Mouse (Mus musculus): ENCODE measurements around the gene Gm9944. TPM values are rescaled to one million over a fixed set of nuclear protein-coding genes. Genes with fewer than 3 reads are reported as not detected.

Gm9944 gene
- not detected in 2 replicates for polyA plus RNA-seq (2016; fragmentation: Nextera tagmentation; extraction: Ambion mirVana)

DNA sequence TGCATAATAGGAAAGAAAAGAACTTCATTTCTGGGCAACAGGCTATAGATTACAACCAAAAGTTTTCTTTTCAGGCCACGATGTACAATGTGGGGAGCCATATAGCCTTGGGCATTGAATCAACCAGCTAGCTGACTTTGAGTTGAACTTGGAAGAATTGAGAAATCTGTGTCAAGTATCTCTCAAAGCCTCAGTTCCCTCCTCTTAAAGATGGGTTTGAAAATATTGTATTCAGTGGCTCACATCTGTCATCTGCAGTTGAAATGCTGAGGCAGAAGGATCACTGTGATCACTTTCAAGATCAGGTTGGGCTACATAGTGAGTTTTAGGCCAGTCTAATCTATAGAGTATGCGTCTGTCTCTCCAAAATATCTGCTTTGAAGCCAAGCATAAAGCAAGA lies at the start of gene Gm9944:
Gene Gm9944, minus strand, starts transcription at position 101 of the 400 bp plus-strand sequence.
- Histone ChIP-seq H3K27me3 (replicated peaks) (no peaks in the 10 kb centered on the region), H3K9me3 (peaks cover 10% of the 10 kb centered on the region; the same call in 1 of the 2 replicates), H3K4me3 (no peak within 1 kb of the TSS), H3K9ac (no peak within 1 kb of the TSS), H3K4me2 (replicated peaks) (no peak within 1 kb of the TSS), H3K4me1 (no peaks in the 10 kb centered on the region), H3K27ac (no peak within 1 kb of the TSS), H3K36me3 (no peaks in the 10 kb centered on the region)
- no peak for ATAC-seq (ENCODE audit: low FRiP score, low read depth)
- 76% methylated on average over 2 of the region's 2 CpGs for WGBS

DNA sequence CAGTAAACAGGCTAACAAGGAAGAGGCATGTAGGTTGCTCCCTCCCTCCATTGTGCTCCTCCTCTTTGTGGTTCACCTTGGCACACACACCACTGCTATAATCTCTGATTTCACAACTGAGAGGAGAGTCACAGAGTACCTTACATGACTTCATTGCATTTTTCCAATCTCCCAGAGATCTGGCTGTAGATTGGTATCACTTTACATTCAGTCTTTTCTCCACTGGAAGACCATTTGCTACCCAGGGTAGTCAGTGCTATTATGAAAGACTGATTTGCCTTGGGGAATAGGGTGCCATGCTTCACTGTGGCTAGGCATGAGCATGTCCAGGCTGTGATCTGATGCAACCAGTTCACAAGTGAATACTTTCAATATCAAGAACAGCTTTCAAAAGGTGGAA lies 40.2 kb upstream of the Gm9944 start:
- no peaks in the 10 kb centered on the region for H3K27me3 ChIP-seq (replicated peaks)
- no peaks in the 10 kb centered on the region for H3K36me3 ChIP-seq
- H3K4me3 ChIP-seq = no peak overlapping the region
- peaks cover 13% of the 10 kb centered on the region; the same call in 1 of the 2 replicates for H3K9me3 ChIP-seq
- no peaks in the 10 kb centered on the region for H3K4me1 ChIP-seq
- H3K27ac ChIP-seq = no peak overlapping the region
- H3K9ac ChIP-seq = no peak overlapping the region
- ATAC-seq (ENCODE audit: low FRiP score, low read depth) = no peak
- H3K4me2 ChIP-seq (replicated peaks) = no peak overlapping the region

GRCm38 (mm10) chr4:144468091-144468490 lies 15.0 kb upstream of the Gm9944 start:
- H3K4me3 ChIP-seq = no peak overlapping the region
- no peaks in the 10 kb centered on the region for H3K4me1 ChIP-seq
- ATAC-seq (ENCODE audit: low FRiP score, low read depth) = no peak
- H3K9ac ChIP-seq = no peak overlapping the region
- no peaks in the 10 kb centered on the region for H3K27me3 ChIP-seq (replicated peaks)
- no peak overlapping the region for H3K27ac ChIP-seq
- peaks cover 8% of the 10 kb centered on the region; the same call in 1 of the 2 replicates for H3K9me3 ChIP-seq
- H3K36me3 ChIP-seq = no peaks in the 10 kb centered on the region
- 79% methylated on average over 1 of the region's 1 CpGs for WGBS
- no peak overlapping the region for H3K4me2 ChIP-seq (replicated peaks)

GRCm38 (mm10) chr4:144465206-144465605 lies 12.1 kb upstream of the Gm9944 start:
- no peaks in the 10 kb centered on the region for H3K27me3 ChIP-seq (replicated peaks)
- H3K4me1 ChIP-seq = no peaks in the 10 kb centered on the region
- H3K4me2 ChIP-seq (replicated peaks) = no peak overlapping the region
- H3K36me3 ChIP-seq = no peaks in the 10 kb centered on the region
- H3K27ac ChIP-seq = no peak overlapping the region
- no peak overlapping the region for H3K9ac ChIP-seq
- 84% methylated on average over 2 of the region's 2 CpGs for WGBS
- ATAC-seq (ENCODE audit: low FRiP score, low read depth) = no peak
- no peak overlapping the region for H3K4me3 ChIP-seq
- H3K9me3 ChIP-seq = peaks cover 12% of the 10 kb centered on the region; the same call in 1 of the 2 replicates

- Histone ChIP-seq H3K36me3 (no peaks in the 10 kb centered on the region), H3K27ac (no peak within 1 kb of the TSS), H3K9ac (no peak within 1 kb of the TSS), H3K9me3 (peaks cover 12% of the 10 kb centered on the region; the same call in 1 of the 2 replicates), H3K4me3 (no peak within 1 kb of the TSS), H3K4me1 (no peaks in the 10 kb centered on the region), H3K4me2 (replicated peaks) (no peak within 1 kb of the TSS), H3K27me3 (replicated peaks) (no peaks in the 10 kb centered on the region)
- WGBS = 68% methylated on average over 3 of the region's 3 CpGs
- no peak for ATAC-seq (ENCODE audit: low FRiP score, low read depth)
Observed at GRCm38 (mm10) chr4:144463656-144464055, 10.5 kb upstream of the Gm9944 start, which contains the start of gene Aadacl3. Aadacl3 (minus strand) TSS chr4:144463756.

DNA sequence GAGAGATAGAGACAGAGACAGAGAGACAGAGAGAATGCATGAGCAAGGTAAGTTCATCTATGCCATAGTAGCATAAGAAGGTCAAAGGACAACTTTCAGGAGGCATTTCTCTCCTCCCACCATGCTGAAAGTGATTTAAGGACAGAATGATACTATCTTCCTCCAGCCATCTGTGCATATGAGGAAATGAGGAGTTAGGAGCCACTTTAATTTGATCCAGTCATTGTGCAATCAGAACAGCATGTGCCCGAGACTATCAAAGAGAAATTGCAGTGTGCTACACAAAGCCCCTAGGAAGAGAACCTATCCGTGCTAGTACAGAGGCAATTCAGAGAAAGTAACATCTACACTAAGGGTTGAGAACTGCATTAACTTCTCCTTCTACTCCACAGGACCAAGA lies 4.6 kb downstream of the Gm9944 start:
- Histone ChIP-seq H3K4me1 (no peaks in the 10 kb centered on the region), H3K4me2 (replicated peaks) (no peak overlapping the region), H3K9ac (no peak overlapping the region), H3K4me3 (no peak overlapping the region), H3K9me3 (no peaks in the 10 kb centered on the region), H3K27ac (no peak overlapping the region), H3K27me3 (replicated peaks) (no peaks in the 10 kb centered on the region), H3K36me3 (no peaks in the 10 kb centered on the region)
- WGBS = 80% methylated on average over 2 of the region's 2 CpGs
- ATAC-seq (ENCODE audit: low FRiP score, low read depth) = no peak

GRCm38 (mm10) chr4:144441582-144441981 lies 11.5 kb downstream of the Gm9944 start:
- 97% methylated on average over 1 of the region's 1 CpGs for WGBS
- Histone ChIP-seq H3K4me3 (no peak overlapping the region), H3K27me3 (replicated peaks) (no peaks in the 10 kb centered on the region), H3K9me3 (0 out of 2 replicates have a peak, but pooled peaks cover 4% of the 10 kb centered on the region), H3K4me1 (no peaks in the 10 kb centered on the region), H3K36me3 (no peaks in the 10 kb centered on the region), H3K9ac (no peak overlapping the region), H3K27ac (no peak overlapping the region), H3K4me2 (replicated peaks) (no peak overlapping the region)
- no peak for ATAC-seq (ENCODE audit: low FRiP score, low read depth)

GRCm38 (mm10) chr4:144441095-144441494 lies 12.0 kb downstream of the Gm9944 start:
- H3K36me3 ChIP-seq = no peaks in the 10 kb centered on the region
- ATAC-seq (ENCODE audit: low FRiP score, low read depth) = no peak
- H3K27ac ChIP-seq = no peak overlapping the region
- 0 out of 2 replicates have a peak, but pooled peaks cover 4% of the 10 kb centered on the region for H3K9me3 ChIP-seq
- H3K27me3 ChIP-seq (replicated peaks) = no peaks in the 10 kb centered on the region
- no peak overlapping the region for H3K4me2 ChIP-seq (replicated peaks)
- H3K9ac ChIP-seq = no peak overlapping the region
- H3K4me1 ChIP-seq = no peaks in the 10 kb centered on the region
- 95% methylated on average over 4 of the region's 4 CpGs for WGBS
- no peak overlapping the region for H3K4me3 ChIP-seq

DNA sequence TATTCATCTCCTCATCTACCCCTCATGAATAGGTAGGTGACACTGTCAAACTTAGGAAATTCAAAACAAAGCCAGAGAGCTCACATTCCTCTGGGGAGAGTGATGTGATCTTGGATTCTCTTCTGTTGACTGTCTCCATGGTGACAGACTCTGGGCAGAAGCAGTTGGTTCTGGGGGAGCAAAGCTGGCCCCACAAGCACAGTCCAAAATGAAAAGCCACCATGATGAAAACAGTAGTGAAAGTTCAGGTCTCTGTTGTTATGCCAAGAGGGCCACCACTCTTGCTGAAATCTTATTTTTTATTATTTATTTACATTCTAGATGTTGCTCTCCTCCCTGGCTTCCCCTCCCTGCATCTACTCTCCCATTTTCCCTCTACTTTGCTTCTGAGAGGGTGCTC lies 14.4 kb downstream of the Gm9944 start, which contains the start of gene 1700012P22Rik:
Gene 1700012P22Rik, minus strand, starts transcription at position 101 of the 400 bp plus-strand sequence.
- ATAC-seq (ENCODE audit: low FRiP score, low read depth) = no peak
- Histone ChIP-seq H3K27ac (no peak within 1 kb of the TSS), H3K9ac (no peak within 1 kb of the TSS), H3K9me3 (0 out of 2 replicates have a peak, but pooled peaks cover 4% of the 10 kb centered on the region), H3K36me3 (no peaks in the 10 kb centered on the region), H3K4me2 (replicated peaks) (no peak within 1 kb of the TSS), H3K4me3 (no peak within 1 kb of the TSS), H3K4me1 (no peaks in the 10 kb centered on the region), H3K27me3 (replicated peaks) (no peaks in the 10 kb centered on the region)

- ATAC-seq (ENCODE audit: low FRiP score, low read depth) = no peak
- Histone ChIP-seq H3K36me3 (no peaks in the 10 kb centered on the region), H3K27me3 (replicated peaks) (no peaks in the 10 kb centered on the region), H3K4me1 (no peaks in the 10 kb centered on the region), H3K4me2 (replicated peaks) (no peak overlapping the region), H3K4me3 (no peak overlapping the region), H3K9me3 (no peaks in the 10 kb centered on the region), H3K9ac (no peak overlapping the region), H3K27ac (no peak overlapping the region)
- WGBS = 92% methylated on average over 5 of the region's 5 CpGs
Observed at GRCm38 (mm10) chr4:144433216-144433615, 19.9 kb downstream of the Gm9944 start.

GRCm38 (mm10) chr4:144430723-144431122 lies 22.4 kb downstream of the Gm9944 start:
- no peak overlapping the region for H3K27ac ChIP-seq
- no peaks in the 10 kb centered on the region for H3K9me3 ChIP-seq
- no peak overlapping the region for H3K9ac ChIP-seq
- no peak overlapping the region for H3K4me2 ChIP-seq (replicated peaks)
- 87% methylated on average over 2 of the region's 2 CpGs for WGBS
- H3K4me1 ChIP-seq = no peaks in the 10 kb centered on the region
- no peaks in the 10 kb centered on the region for H3K36me3 ChIP-seq
- ATAC-seq (ENCODE audit: low FRiP score, low read depth) = no peak
- H3K27me3 ChIP-seq (replicated peaks) = no peaks in the 10 kb centered on the region
- no peak overlapping the region for H3K4me3 ChIP-seq

GRCm38 (mm10) chr4:144428868-144429267 lies 24.2 kb downstream of the Gm9944 start:
- no peak overlapping the region for H3K9ac ChIP-seq
- H3K4me3 ChIP-seq = no peak overlapping the region
- H3K27ac ChIP-seq = no peak overlapping the region
- no peak for ATAC-seq (ENCODE audit: low FRiP score, low read depth)
- no peaks in the 10 kb centered on the region for H3K27me3 ChIP-seq (replicated peaks)
- 22% methylated on average over 3 of the region's 3 CpGs for WGBS
- no peaks in the 10 kb centered on the region for H3K4me1 ChIP-seq
- no peak overlapping the region for H3K4me2 ChIP-seq (replicated peaks)
- H3K36me3 ChIP-seq = no peaks in the 10 kb centered on the region
- H3K9me3 ChIP-seq = no peaks in the 10 kb centered on the region

GRCm38 (mm10) chr4:144424590-144424989 lies 28.5 kb downstream of the Gm9944 start:
- Histone ChIP-seq H3K9me3 (0 out of 2 replicates have a peak, but pooled peaks cover 2% of the 10 kb centered on the region), H3K27me3 (replicated peaks) (no peaks in the 10 kb centered on the region), H3K4me1 (no peaks in the 10 kb centered on the region), H3K4me3 (no peak overlapping the region), H3K4me2 (replicated peaks) (no peak overlapping the region), H3K9ac (no peak overlapping the region), H3K27ac (no peak overlapping the region), H3K36me3 (no peaks in the 10 kb centered on the region)
- no peak for ATAC-seq (ENCODE audit: low FRiP score, low read depth)
- 79% methylated on average over 5 of the region's 5 CpGs for WGBS

Measured in neural tube, embryonic 12.5 days (tissue).